Mouse (Mus musculus): ENCODE data around the gene Stk10. TPM values are rescaled to one million over a fixed set of nuclear protein-coding genes. Genes with fewer than 3 reads are reported as not detected.
"Not testable (repeated sequence)": the region's sequence is repeated elsewhere in the genome, so short reads cannot be mapped to it uniquely, and the experiment has no call there.

Stk10 gene
- polyA plus RNA-seq, 1 experiment from 2014 or later, result 2.4 TPM

GRCm38 (mm10) chr11:32498757-32499535, 34.2 kb upstream of the Stk10 start:
- Histone ChIP-seq H3K9me3 (ENCODE audit: control insufficient read depth, low read length) (no peaks in the 10 kb centered on the region), H3K4me2 (ENCODE audit: low read depth) (no peak overlapping the region), H3K27ac (ENCODE audit: low read depth, low read length) (no peak overlapping the region), H3K9ac (ENCODE audit: low read length) (no peak overlapping the region), H3K4me3 (ENCODE audit: low read depth, low read length) (no peak overlapping the region), H3K36me3 (ENCODE audit: control insufficient read depth, insufficient read depth, low read length) (no peaks in the 10 kb centered on the region), H3K4me1 (ENCODE audit: control insufficient read depth, insufficient read depth, low read length) (no peaks in the 10 kb centered on the region), H3K27me3 (ENCODE audit: control insufficient read depth, insufficient read depth, low read length) (no peaks in the 10 kb centered on the region)
- ATAC-seq (ENCODE audit: insufficient read depth, low FRiP score, low TSS enrichment) (no peak), DNase-seq (ENCODE audit: low spot score) (no peak)
- 93% methylated on average over 7 of the region's 7 CpGs for WGBS

GRCm38 (mm10) chr11:32499931-32500330, 33.2 kb upstream of the Stk10 start:
- no peaks in the 10 kb centered on the region for H3K9me3 ChIP-seq (ENCODE audit: control insufficient read depth, low read length)
- no peaks in the 10 kb centered on the region for H3K27me3 ChIP-seq (ENCODE audit: control insufficient read depth, insufficient read depth, low read length)
- H3K4me2 ChIP-seq (ENCODE audit: low read depth), result no peak overlapping the region
- no peaks in the 10 kb centered on the region for H3K4me1 ChIP-seq (ENCODE audit: control insufficient read depth, insufficient read depth, low read length)
- DNase-seq (ENCODE audit: low spot score) (no peak), ATAC-seq (ENCODE audit: insufficient read depth, low FRiP score, low TSS enrichment) (no peak)
- H3K27ac ChIP-seq (ENCODE audit: low read depth, low read length), result no peak overlapping the region
- H3K4me3 ChIP-seq (ENCODE audit: low read depth, low read length), result no peak overlapping the region
- no peak overlapping the region for H3K9ac ChIP-seq (ENCODE audit: low read length)
- no peaks in the 10 kb centered on the region for H3K36me3 ChIP-seq (ENCODE audit: control insufficient read depth, insufficient read depth, low read length)
- WGBS, result 94% methylated on average over 4 of the region's 4 CpGs

DNA sequence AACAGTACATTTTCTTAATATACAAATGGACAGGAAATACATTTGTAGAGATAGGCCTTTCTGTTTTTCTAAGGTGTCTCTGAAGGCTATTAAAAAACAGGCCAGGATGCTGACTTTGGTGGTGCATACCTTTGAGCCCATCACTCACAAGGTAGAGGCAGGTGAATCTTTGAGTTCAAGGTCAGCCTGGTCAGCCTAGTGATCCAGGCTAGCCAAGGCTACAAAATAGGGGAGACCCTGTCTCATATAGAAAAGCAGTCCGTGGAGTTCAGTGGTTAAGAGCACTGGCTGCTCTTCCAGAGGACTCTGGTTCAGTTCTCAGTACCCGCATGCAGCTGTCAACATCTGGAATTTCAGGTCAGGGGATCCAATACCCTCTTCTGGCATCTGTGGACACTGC, 29.4 kb upstream of the Stk10 start:
- Histone ChIP-seq H3K27me3 (ENCODE audit: control insufficient read depth, insufficient read depth, low read length) (no peaks in the 10 kb centered on the region), H3K4me2 (ENCODE audit: low read depth) (no peak overlapping the region), H3K4me3 (ENCODE audit: low read depth, low read length) (no peak overlapping the region), H3K36me3 (ENCODE audit: control insufficient read depth, insufficient read depth, low read length) (no peaks in the 10 kb centered on the region), H3K9ac (ENCODE audit: low read length) (no peak overlapping the region), H3K27ac (ENCODE audit: low read depth, low read length) (no peak overlapping the region), H3K4me1 (ENCODE audit: control insufficient read depth, insufficient read depth, low read length) (no peaks in the 10 kb centered on the region), H3K9me3 (ENCODE audit: control insufficient read depth, low read length) (no peaks in the 10 kb centered on the region)
- DNase-seq (ENCODE audit: low spot score) (no peak), ATAC-seq (ENCODE audit: insufficient read depth, low FRiP score, low TSS enrichment) (no peak)
- WGBS, result 96% methylated on average over 2 of the region's 2 CpGs

DNA sequence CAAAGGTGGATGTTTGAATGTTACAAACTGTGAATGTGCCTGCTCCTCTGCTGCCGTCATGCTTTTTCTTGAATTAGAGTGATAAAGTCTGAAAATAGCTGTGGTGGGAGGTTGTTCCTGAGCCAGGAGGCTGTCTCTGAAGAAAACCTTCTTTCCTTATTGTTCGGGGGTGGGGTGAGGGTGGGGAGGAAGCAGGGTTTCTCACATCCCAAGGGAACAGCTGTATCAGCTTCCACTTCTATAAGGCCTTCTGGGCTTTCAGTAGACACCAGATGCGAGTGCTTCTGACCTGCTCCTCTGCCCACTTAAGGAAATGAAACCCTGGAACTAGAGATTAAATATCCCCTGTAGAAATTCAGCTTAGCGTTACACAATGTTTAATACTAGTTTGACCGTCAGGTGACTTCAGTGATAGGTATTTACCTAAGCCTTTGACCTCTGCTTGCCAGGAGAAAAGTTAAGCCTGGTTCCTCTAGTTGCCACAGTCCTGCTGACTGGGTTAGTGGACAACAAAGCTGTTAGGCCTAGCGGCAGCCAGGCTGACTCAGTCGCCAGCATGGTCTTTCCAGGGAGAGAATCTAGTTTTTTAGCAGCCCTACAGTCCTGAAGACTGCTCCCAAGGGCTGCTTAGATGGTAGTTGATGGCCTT, 27.9 kb upstream of the Stk10 start:
- Histone ChIP-seq H3K4me3 (ENCODE audit: low read depth, low read length) (no peak overlapping the region), H3K4me2 (ENCODE audit: low read depth) (no peak overlapping the region), H3K9ac (ENCODE audit: low read length) (no peak overlapping the region), H3K36me3 (ENCODE audit: control insufficient read depth, insufficient read depth, low read length) (no peaks in the 10 kb centered on the region), H3K9me3 (ENCODE audit: control insufficient read depth, low read length) (no peaks in the 10 kb centered on the region), H3K27ac (ENCODE audit: low read depth, low read length) (no peak overlapping the region), H3K27me3 (ENCODE audit: control insufficient read depth, insufficient read depth, low read length) (no peaks in the 10 kb centered on the region), H3K4me1 (ENCODE audit: control insufficient read depth, insufficient read depth, low read length) (no peaks in the 10 kb centered on the region)
- ATAC-seq (ENCODE audit: insufficient read depth, low FRiP score, low TSS enrichment), result no peak
- DNase-seq (ENCODE audit: low spot score), result no peak
- WGBS, result 84% methylated on average over 7 of the region's 7 CpGs

GRCm38 (mm10) chr11:32510930-32511329, 22.2 kb upstream of the Stk10 start:
- Histone ChIP-seq H3K27ac (ENCODE audit: low read depth, low read length) (no peak overlapping the region), H3K27me3 (ENCODE audit: control insufficient read depth, insufficient read depth, low read length) (no peaks in the 10 kb centered on the region), H3K9me3 (ENCODE audit: control insufficient read depth, low read length) (no peaks in the 10 kb centered on the region), H3K4me2 (ENCODE audit: low read depth) (no peak overlapping the region), H3K4me3 (ENCODE audit: low read depth, low read length) (no peak overlapping the region), H3K9ac (ENCODE audit: low read length) (no peak overlapping the region), H3K36me3 (ENCODE audit: control insufficient read depth, insufficient read depth, low read length) (no peaks in the 10 kb centered on the region), H3K4me1 (ENCODE audit: control insufficient read depth, insufficient read depth, low read length) (no peaks in the 10 kb centered on the region)
- DNase-seq (ENCODE audit: low spot score), result no peak
- WGBS, result 80% methylated on average over 1 of the region's 1 CpGs
- ATAC-seq (ENCODE audit: insufficient read depth, low FRiP score, low TSS enrichment), result no peak

- H3K36me3 ChIP-seq (ENCODE audit: control insufficient read depth, insufficient read depth, low read length); H3K4me3 ChIP-seq (ENCODE audit: low read depth, low read length); DNase-seq (ENCODE audit: low spot score); H3K9me3 ChIP-seq (ENCODE audit: control insufficient read depth, low read length); ATAC-seq (ENCODE audit: insufficient read depth, low FRiP score, low TSS enrichment); H3K9ac ChIP-seq (ENCODE audit: low read length); H3K4me1 ChIP-seq (ENCODE audit: control insufficient read depth, insufficient read depth, low read length); H3K27ac ChIP-seq (ENCODE audit: low read depth, low read length); H3K4me2 ChIP-seq (ENCODE audit: low read depth); H3K27me3 ChIP-seq (ENCODE audit: control insufficient read depth, insufficient read depth, low read length): not testable (repeated sequence)
- 86% methylated on average over 5 of the region's 5 CpGs for WGBS
These were observed 18.3 kb upstream of the Stk10 start for GRCm38 (mm10) chr11:32514853-32515252.

GRCm38 (mm10) chr11:32516091-32516490, 17.0 kb upstream of the Stk10 start:
- ATAC-seq (ENCODE audit: insufficient read depth, low FRiP score, low TSS enrichment) (no peak), DNase-seq (ENCODE audit: low spot score) (no peak)
- Histone ChIP-seq H3K9ac (ENCODE audit: low read length) (no peak overlapping the region), H3K27me3 (ENCODE audit: control insufficient read depth, insufficient read depth, low read length) (no peaks in the 10 kb centered on the region), H3K36me3 (ENCODE audit: control insufficient read depth, insufficient read depth, low read length) (no peaks in the 10 kb centered on the region), H3K4me1 (ENCODE audit: control insufficient read depth, insufficient read depth, low read length) (no peaks in the 10 kb centered on the region), H3K9me3 (ENCODE audit: control insufficient read depth, low read length) (no peaks in the 10 kb centered on the region), H3K4me2 (ENCODE audit: low read depth) (no peak overlapping the region), H3K27ac (ENCODE audit: low read depth, low read length) (no peak overlapping the region), H3K4me3 (ENCODE audit: low read depth, low read length) (no peak overlapping the region)
- 89% methylated on average over 12 of the region's 12 CpGs for WGBS

DNA sequence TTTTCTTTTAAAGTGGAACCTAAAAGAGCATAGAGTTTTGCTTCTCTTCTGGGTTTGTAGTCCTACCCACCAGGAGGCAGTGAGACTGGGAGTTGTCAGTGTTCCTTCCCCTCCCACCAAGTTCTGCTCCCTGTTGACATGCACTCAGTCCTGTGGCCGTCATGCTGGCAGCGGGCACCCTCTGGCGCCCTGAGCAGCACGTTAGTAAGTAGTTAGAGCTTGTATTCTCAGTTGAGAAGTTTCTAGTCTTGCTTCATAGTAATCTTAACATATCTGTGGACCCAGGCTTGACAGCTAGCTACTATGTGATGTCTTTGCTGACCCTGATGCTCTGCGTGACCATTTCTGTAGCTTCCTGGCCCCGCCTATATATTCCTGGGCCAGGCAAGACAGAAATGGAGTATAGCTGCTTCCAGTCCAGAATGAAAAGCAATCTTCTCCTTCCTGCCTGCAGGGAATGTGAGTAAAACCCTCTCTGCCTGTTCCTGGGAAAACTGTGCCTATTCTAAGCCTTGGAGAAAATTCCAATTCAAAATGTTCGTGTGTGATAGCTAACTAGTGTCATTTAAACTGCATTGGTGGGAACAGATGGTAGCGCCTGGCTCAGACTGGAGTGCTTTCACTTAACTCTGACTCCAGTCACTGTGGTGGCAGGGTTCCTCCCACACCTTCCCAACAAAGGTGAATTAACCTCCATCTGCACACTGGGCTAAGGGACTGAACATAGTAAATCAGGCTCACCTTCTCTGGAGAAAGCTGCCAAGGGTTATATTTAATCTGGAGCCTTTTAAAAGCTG, 16.0 kb upstream of the Stk10 start:
- Histone ChIP-seq H3K4me1 (ENCODE audit: control insufficient read depth, insufficient read depth, low read length) (no peaks in the 10 kb centered on the region), H3K27ac (ENCODE audit: low read depth, low read length) (no peak overlapping the region), H3K9ac (ENCODE audit: low read length) (no peak overlapping the region), H3K36me3 (ENCODE audit: control insufficient read depth, insufficient read depth, low read length) (no peaks in the 10 kb centered on the region), H3K9me3 (ENCODE audit: control insufficient read depth, low read length) (no peaks in the 10 kb centered on the region), H3K4me2 (ENCODE audit: low read depth) (no peak overlapping the region), H3K27me3 (ENCODE audit: control insufficient read depth, insufficient read depth, low read length) (no peaks in the 10 kb centered on the region), H3K4me3 (ENCODE audit: low read depth, low read length) (no peak overlapping the region)
- DNase-seq (ENCODE audit: low spot score) (no peak), ATAC-seq (ENCODE audit: insufficient read depth, low FRiP score, low TSS enrichment) (no peak)
- 87% methylated on average over 8 of the region's 8 CpGs for WGBS

All from neural tube, embryonic 11.5 days (tissue).